Mouse (Mus musculus): ENCODE data around the gene Wdr92. TPM values are rescaled to one million over a fixed set of nuclear protein-coding genes. Genes with fewer than 3 reads are reported as not detected.

Gene Wdr92
- polyA plus RNA-seq, 1 experiment from 2014 or later, result 21.0 TPM

DNA sequence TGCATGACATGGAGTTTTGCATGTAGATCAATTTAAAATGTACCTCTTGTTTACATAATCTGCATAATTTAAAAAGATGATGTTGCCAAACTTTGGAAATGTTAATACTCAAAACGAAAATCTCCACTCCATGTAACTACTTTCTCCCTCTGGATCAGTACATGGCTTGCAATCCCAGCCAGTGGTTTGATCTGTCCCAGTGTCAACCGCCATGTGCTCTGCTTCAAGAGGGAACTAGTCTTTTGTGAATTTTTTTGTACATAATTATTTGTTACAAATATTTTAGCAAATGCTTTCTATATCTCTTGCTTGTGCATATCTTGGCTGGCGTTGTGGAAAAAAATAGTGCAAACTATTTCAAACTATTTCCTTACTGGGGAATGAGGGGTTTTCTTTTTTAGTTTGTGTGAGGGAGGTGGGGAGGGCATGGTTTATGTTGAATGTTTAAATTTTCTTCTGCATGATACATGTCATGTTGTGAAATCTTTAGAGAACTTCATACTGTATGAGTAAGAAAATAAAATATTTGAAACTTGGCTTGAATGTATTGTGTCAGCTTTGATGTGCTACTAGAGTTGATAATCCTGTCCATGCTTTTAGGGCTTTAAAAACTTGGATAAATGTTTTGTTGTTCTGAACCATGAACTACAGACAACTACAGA, 18.1 kb downstream of the Wdr92 start:
- Histone ChIP-seq H3K9me3 (ENCODE audit: control insufficient read depth, low read length) (no peaks in the 10 kb centered on the region), H3K27ac (no peak overlapping the region), H3K9ac (no peak overlapping the region), H3K4me1 (replicated peaks; ENCODE audit: control insufficient read depth, insufficient read depth, low read length) (no peaks in the 10 kb centered on the region), H3K4me2 (replicated peaks) (no peak overlapping the region), H3K36me3 (replicated peaks; ENCODE audit: control insufficient read depth, insufficient read depth) (peaks cover 94% of the 10 kb centered on the region), H3K4me3 (replicated peaks; ENCODE audit: low read length) (no peak overlapping the region), H3K27me3 (ENCODE audit: control insufficient read depth, insufficient read depth, low read length) (no peaks in the 10 kb centered on the region)
- ATAC-seq (ENCODE audit: low FRiP score) (no peak), DNase-seq (ENCODE audit: low spot score) (no peak)
- 96% methylated on average over 3 of the region's 3 CpGs for WGBS

DNA sequence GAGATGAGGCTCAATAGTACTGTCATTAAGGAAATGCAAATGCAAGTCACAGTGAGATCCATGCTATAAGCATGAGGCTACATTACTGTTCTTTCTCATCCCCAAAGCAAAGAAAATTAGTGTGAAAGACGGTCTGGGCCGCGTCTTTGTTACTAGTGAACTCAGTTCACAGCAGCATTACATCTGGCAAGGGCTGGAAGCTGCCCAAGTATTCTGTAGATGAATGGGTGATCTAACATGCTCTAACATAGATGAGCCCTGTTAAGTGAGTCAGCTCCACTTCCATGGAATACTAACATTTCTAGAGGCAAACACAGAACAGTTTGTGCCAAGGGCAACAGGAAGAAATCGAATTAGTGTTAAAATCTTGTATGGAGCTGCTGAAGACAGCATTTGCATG, 19.0 kb downstream of the Wdr92 start:
- Histone ChIP-seq H3K27me3 (ENCODE audit: control insufficient read depth, insufficient read depth, low read length) (no peaks in the 10 kb centered on the region), H3K9ac (no peak overlapping the region), H3K36me3 (replicated peaks; ENCODE audit: control insufficient read depth, insufficient read depth) (peaks cover 89% of the 10 kb centered on the region), H3K4me2 (replicated peaks) (no peak overlapping the region), H3K4me3 (replicated peaks; ENCODE audit: low read length) (no peak overlapping the region), H3K27ac (no peak overlapping the region), H3K9me3 (ENCODE audit: control insufficient read depth, low read length) (no peaks in the 10 kb centered on the region), H3K4me1 (replicated peaks; ENCODE audit: control insufficient read depth, insufficient read depth, low read length) (no peaks in the 10 kb centered on the region)
- WGBS, result 93% methylated on average over 4 of the region's 4 CpGs
- ATAC-seq (ENCODE audit: low FRiP score) (no peak), DNase-seq (ENCODE audit: low spot score) (no peak)

- Histone ChIP-seq H3K27me3 (ENCODE audit: control insufficient read depth, insufficient read depth, low read length) (no peaks in the 10 kb centered on the region), H3K4me3 (replicated peaks; ENCODE audit: low read length) (no peak overlapping the region), H3K36me3 (replicated peaks; ENCODE audit: control insufficient read depth, insufficient read depth) (peaks cover 87% of the 10 kb centered on the region), H3K4me2 (replicated peaks) (no peak overlapping the region), H3K27ac (no peak overlapping the region), H3K9me3 (ENCODE audit: control insufficient read depth, low read length) (no peaks in the 10 kb centered on the region), H3K4me1 (replicated peaks; ENCODE audit: control insufficient read depth, insufficient read depth, low read length) (no peaks in the 10 kb centered on the region), H3K9ac (no peak overlapping the region)
- ATAC-seq (ENCODE audit: low FRiP score), result no peak
- WGBS, result 90% methylated on average over 6 of the region's 6 CpGs
- DNase-seq (ENCODE audit: low spot score), result no peak
These were observed 20.6 kb downstream of the Wdr92 start for GRCm38 (mm10) chr11:17202481-17202880.

DNA sequence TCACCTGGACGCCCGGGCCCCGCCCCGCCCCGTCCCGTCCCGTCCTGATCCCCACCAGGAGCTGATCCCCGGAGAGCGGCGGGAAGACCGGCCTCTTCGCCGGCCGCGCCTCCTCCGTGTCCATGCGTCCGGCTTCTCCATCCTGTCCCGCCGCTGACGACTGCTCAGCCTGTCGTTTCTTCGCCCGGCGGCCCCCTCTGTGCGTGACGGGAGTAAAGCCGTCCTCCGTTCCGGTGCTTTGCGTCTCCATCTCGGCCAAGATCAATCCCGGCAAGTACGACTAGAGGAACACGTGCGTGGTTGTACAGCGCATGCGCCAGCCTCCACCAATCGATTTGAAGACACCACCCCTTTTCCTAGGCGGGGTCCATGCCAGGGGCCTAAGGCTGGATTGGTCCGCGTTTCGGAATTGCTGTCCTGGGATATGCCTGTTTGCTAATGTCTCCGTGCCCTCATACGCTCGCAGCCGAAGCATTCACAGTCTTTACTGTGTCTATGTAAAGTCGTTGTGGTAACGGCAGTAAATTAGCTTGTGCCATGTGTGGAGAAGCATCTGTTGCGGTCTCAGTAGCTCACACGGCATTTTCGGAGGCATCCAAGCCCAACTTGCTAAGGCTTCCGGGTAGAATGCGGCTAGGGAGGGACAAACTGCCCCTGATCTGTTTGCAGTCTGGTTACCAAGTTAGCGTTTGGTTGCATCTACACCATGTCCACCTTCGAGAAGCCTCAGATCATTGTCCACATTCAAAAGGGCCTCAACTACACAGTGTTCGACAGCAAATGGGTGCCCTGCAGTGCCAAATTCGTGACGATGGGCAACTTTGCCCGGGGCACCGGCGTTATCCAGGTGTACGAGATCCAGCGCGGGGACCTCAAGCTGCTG, 29.6 kb downstream of the Wdr92 start, which contains the start of gene Pno1:
TSS of gene Pno1 (minus strand) at position 311 of the 883 bp plus-strand sequence.
- Histone ChIP-seq H3K36me3 (replicated peaks; ENCODE audit: control insufficient read depth, insufficient read depth) (peaks cover 23% of the 10 kb centered on the region), H3K27me3 (ENCODE audit: control insufficient read depth, insufficient read depth, low read length) (no peaks in the 10 kb centered on the region), H3K4me2 (replicated peaks) (peak within 1 kb of the TSS; percentile 63), H3K4me1 (replicated peaks; ENCODE audit: control insufficient read depth, insufficient read depth, low read length) (peaks cover 16% of the 10 kb centered on the region; the same call in 1 of the 2 replicates), H3K9ac (peak within 1 kb of the TSS; percentile 81), H3K4me3 (replicated peaks; ENCODE audit: low read length) (peak within 1 kb of the TSS; percentile 83), H3K9me3 (ENCODE audit: control insufficient read depth, low read length) (no peaks in the 10 kb centered on the region), H3K27ac (peak within 1 kb of the TSS; percentile 86)
- ATAC-seq (ENCODE audit: low FRiP score), result peak; percentile 99
- WGBS, result under 1% methylated on average over 65 of the region's 65 CpGs
- peak; percentile 97 for DNase-seq (ENCODE audit: low spot score)

DNA sequence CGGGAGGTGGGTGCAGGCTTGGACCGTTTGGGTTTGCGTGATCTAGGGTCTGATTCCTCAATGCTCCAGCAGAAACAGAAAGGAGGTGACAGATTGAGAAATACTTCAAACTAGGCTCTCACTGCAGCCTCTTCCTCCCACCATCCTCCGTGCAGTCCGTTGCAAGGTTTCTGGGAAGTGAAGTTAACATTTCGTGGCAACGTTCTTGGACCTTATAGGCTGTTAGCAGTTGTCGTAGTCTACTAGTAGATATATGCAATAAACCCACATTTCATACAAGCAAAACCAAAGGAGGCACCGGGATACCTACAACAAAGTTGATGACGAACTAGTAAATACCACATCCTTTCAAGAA, 30.2 kb downstream of the Wdr92 start:
- no peaks in the 10 kb centered on the region for H3K27me3 ChIP-seq (ENCODE audit: control insufficient read depth, insufficient read depth, low read length)
- 3% methylated on average over 10 of the region's 10 CpGs for WGBS
- peak overlapping the region; percentile 63 for H3K4me2 ChIP-seq (replicated peaks)
- no peaks in the 10 kb centered on the region for H3K9me3 ChIP-seq (ENCODE audit: control insufficient read depth, low read length)
- ATAC-seq (ENCODE audit: low FRiP score), result no peak
- H3K4me3 ChIP-seq (replicated peaks; ENCODE audit: low read length), result peak overlapping the region; percentile 83
- DNase-seq (ENCODE audit: low spot score), result no peak
- peak overlapping the region; percentile 81 for H3K9ac ChIP-seq
- H3K27ac ChIP-seq, result peak overlapping the region; percentile 86
- H3K36me3 ChIP-seq (replicated peaks; ENCODE audit: control insufficient read depth, insufficient read depth), result peaks cover 18% of the 10 kb centered on the region
- peaks cover 16% of the 10 kb centered on the region; the same call in 1 of the 2 replicates for H3K4me1 ChIP-seq (replicated peaks; ENCODE audit: control insufficient read depth, insufficient read depth, low read length)

GRCm38 (mm10) chr11:17212903-17213509, 31.1 kb downstream of the Wdr92 start:
- Histone ChIP-seq H3K4me1 (replicated peaks; ENCODE audit: control insufficient read depth, insufficient read depth, low read length) (peaks cover 16% of the 10 kb centered on the region; the same call in 1 of the 2 replicates), H3K4me3 (replicated peaks; ENCODE audit: low read length) (no peak overlapping the region), H3K9me3 (ENCODE audit: control insufficient read depth, low read length) (no peaks in the 10 kb centered on the region), H3K27me3 (ENCODE audit: control insufficient read depth, insufficient read depth, low read length) (no peaks in the 10 kb centered on the region), H3K9ac (peak overlapping the region; percentile 81; the same call in 1 of the 2 replicates), H3K4me2 (replicated peaks) (peak overlapping the region; percentile 63), H3K27ac (no peak overlapping the region), H3K36me3 (replicated peaks; ENCODE audit: control insufficient read depth, insufficient read depth) (peaks cover 13% of the 10 kb centered on the region)
- WGBS, result 84% methylated on average over 5 of the region's 5 CpGs
- no peak for ATAC-seq (ENCODE audit: low FRiP score)
- no peak for DNase-seq (ENCODE audit: low spot score)

GRCm38 (mm10) chr11:17215475-17215874, 33.6 kb downstream of the Wdr92 start:
- Histone ChIP-seq H3K27me3 (ENCODE audit: control insufficient read depth, insufficient read depth, low read length) (no peaks in the 10 kb centered on the region), H3K4me3 (replicated peaks; ENCODE audit: low read length) (no peak overlapping the region), H3K9ac (no peak overlapping the region), H3K27ac (no peak overlapping the region), H3K4me2 (replicated peaks) (no peak overlapping the region), H3K9me3 (ENCODE audit: control insufficient read depth, low read length) (no peaks in the 10 kb centered on the region), H3K4me1 (replicated peaks; ENCODE audit: control insufficient read depth, insufficient read depth, low read length) (peaks cover 12% of the 10 kb centered on the region; the same call in 1 of the 2 replicates), H3K36me3 (replicated peaks; ENCODE audit: control insufficient read depth, insufficient read depth) (peaks cover 2% of the 10 kb centered on the region; the same call in 1 of the 2 replicates)
- DNase-seq (ENCODE audit: low spot score) (no peak), ATAC-seq (ENCODE audit: low FRiP score) (no peak)
- WGBS, result 90% methylated on average over 3 of the region's 3 CpGs

DNA sequence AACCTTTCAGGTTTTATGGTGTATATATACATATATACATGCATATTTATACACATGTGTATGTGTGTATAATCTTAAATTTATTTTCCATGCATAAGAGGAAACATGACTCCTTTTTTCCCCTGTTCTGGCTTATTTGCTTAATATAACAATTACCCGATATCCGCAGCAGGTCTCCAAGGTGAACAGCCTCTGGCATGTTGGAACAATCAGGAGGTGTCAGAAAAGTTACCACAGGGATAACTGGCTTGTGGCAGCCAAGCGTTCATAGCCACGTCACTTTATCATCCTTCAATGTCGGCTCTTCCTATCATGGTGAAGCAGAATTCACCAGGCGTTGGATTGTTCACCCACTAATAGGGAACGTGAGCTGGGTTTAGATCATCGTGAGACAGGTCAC, 39.2 kb downstream of the Wdr92 start:
- Histone ChIP-seq H3K9me3 (ENCODE audit: control insufficient read depth, low read length) (no peaks in the 10 kb centered on the region), H3K36me3 (replicated peaks; ENCODE audit: control insufficient read depth, insufficient read depth) (peaks cover 30% of the 10 kb centered on the region), H3K27ac (no peak overlapping the region), H3K4me1 (replicated peaks; ENCODE audit: control insufficient read depth, insufficient read depth, low read length) (no peaks in the 10 kb centered on the region), H3K4me3 (replicated peaks; ENCODE audit: low read length) (no peak overlapping the region), H3K9ac (no peak overlapping the region), H3K27me3 (ENCODE audit: control insufficient read depth, insufficient read depth, low read length) (no peaks in the 10 kb centered on the region), H3K4me2 (replicated peaks) (no peak overlapping the region)
- WGBS, result 96% methylated on average over 8 of the region's 8 CpGs
- DNase-seq (ENCODE audit: low spot score) (no peak), ATAC-seq (ENCODE audit: low FRiP score) (no peak)

DNA sequence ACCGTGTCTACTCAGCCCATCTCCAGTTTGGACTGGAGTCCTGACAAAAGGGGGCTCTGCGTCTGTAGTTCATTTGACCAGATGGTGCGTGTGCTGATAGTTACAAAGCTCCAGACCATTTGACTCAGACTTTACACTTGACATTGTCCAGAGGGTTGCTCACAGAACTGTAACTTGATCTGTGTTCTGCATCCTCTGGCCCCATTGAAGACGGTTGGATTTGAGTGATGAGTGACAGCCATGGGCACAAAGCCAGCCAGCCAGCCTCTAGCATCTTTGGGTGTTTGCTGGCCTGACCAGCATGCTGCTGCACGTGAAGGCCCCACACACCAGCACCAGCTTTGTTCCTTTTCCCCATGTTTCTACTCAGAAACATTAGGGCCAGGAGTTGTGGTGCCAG, 50.9 kb downstream of the Wdr92 start:
- 84% methylated on average over 5 of the region's 5 CpGs for WGBS
- Histone ChIP-seq H3K27me3 (ENCODE audit: control insufficient read depth, insufficient read depth, low read length) (no peaks in the 10 kb centered on the region), H3K36me3 (replicated peaks; ENCODE audit: control insufficient read depth, insufficient read depth) (peaks cover 40% of the 10 kb centered on the region), H3K4me3 (replicated peaks; ENCODE audit: low read length) (no peak overlapping the region), H3K4me1 (replicated peaks; ENCODE audit: control insufficient read depth, insufficient read depth, low read length) (no peaks in the 10 kb centered on the region), H3K27ac (no peak overlapping the region), H3K4me2 (replicated peaks) (no peak overlapping the region), H3K9ac (no peak overlapping the region), H3K9me3 (ENCODE audit: control insufficient read depth, low read length) (no peaks in the 10 kb centered on the region)
- DNase-seq (ENCODE audit: low spot score), result no peak
- ATAC-seq (ENCODE audit: low FRiP score), result no peak

Measured in hindbrain, embryonic 14.5 days (tissue).